Mouse (Mus musculus): ENCODE data around the gene Copz1.
"Not testable (repeated sequence)": the region's sequence is repeated elsewhere in the genome, so short reads cannot be mapped to it uniquely, and the experiment has no call there.

Gene Copz1

DNA sequence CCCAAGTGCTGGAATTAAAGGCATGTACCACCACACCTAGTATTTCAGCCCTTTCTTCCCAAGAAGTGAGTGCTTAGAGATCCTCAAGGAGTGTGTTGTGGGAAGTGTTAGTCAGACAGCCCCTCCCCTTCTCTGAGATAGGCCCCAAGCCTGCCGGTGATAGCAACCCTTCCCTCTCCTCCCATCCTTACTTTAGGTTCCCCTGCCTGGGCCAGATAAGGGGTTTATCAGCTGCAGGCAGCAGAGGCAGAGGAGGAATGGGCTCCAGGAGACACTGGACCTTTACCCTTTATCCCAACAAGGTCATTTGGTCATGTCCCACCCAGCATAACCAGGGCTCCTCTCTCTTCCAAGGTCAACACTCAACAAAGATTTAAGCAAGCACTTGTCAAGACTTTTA lies 20.9 kb upstream of the Copz1 start:
- in situ Hi-C loops (cut with MboI; ENCODE audit: low sequenced_read_pairs) = no loop called here

DNA sequence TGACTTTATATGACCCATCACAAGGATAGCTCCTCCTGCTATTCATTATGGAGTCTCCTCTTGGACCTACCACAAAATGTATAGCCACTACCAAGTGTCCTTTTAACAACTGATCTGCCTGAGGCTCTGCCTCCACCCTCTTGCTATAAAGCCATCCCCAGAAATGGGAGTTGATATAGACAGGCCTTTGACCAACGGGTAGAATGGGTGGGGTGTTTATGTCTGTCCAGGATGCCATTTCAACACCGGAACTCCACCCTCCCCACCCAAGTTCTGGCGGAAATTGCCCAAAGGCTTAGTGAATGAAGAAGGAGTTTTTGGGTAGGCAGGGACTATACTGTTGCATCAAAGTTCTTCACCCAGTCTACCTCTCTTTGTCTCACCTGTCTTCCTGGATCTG lies 19.9 kb upstream of the Copz1 start:
- in situ Hi-C loops (cut with MboI; ENCODE audit: low sequenced_read_pairs) = no loop called here

DNA sequence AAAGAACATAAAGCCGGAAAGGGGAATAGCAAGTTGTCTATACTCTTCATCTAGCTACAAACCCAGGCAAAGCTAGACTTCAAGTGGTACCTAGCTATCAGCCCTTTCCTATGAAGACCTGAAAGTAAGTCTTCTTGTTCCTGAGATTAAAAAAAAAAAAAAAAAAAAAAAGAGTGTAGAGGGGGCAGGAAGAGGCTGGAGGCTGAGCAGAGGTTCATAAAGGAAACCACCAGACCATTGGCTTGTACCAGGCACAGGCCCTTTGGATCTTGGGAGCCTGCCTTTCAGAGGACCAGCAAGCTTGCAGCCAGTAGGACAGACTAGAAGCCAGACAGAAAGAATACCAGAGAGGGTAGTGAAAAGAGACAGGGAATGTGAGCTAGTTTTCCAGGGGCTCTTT lies 19.2 kb upstream of the Copz1 start:
- in situ Hi-C loops (cut with MboI; ENCODE audit: low sequenced_read_pairs) = no loop called here

DNA sequence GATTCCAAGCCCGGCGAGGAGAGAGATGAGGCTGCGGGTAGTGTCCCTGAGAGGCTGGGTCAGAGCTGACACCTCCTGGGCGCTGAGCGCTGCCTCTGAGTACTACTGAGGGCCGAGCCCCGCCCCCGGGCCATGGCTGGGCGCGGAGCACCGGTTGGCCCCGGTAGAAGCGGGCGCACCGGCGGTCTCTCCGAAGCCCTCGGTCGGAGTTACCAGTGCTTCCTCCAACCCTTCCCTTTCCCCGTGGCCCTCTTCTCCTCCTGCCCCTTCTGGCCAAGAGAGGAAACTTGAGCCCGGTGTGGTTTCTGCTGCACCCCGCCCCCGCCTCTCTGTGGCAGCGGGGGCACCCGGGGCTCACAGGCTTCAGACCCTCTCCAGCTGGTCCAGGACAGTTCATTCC lies 17.3 kb upstream of the Copz1 start:
- in situ Hi-C loops (cut with MboI; ENCODE audit: low sequenced_read_pairs) = no loop called here

DNA sequence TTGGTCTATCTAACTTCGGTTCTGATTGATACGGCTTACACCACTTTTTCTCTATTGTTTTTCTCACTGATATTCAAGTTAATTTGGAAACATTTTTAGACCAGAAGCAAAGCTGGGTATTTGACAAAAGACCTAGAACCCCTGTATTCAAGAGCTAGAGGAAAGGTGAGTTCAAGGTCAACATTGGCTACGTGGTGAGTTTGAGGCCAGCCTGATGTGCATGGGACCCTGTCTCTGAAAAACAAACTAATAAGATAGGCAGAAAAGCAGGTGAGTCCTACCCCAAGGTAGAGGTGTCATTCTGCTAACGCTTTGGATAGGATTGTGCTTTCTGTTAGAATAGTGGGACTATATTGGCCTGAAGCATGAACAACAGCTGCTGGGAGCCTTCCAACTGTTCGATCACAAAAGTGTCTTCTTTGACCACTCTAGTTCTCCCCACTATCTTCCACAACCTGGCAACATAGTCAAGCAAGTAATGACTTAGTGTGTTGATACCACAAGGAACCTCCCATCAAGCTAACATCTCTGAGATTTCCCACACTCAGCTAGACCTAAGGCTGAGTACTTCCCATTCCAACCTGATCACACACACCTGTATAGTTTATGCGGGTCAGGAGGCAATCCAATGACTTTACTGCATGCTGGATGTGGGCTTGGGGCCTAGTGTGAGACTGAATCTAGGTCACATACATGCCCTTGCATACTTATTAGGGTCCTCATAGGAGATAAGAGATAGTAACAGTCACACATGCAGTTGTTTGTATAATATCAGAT lies 16.1 kb upstream of the Copz1 start:
- in situ Hi-C loops (cut with MboI; ENCODE audit: low sequenced_read_pairs) = no loop called here

DNA sequence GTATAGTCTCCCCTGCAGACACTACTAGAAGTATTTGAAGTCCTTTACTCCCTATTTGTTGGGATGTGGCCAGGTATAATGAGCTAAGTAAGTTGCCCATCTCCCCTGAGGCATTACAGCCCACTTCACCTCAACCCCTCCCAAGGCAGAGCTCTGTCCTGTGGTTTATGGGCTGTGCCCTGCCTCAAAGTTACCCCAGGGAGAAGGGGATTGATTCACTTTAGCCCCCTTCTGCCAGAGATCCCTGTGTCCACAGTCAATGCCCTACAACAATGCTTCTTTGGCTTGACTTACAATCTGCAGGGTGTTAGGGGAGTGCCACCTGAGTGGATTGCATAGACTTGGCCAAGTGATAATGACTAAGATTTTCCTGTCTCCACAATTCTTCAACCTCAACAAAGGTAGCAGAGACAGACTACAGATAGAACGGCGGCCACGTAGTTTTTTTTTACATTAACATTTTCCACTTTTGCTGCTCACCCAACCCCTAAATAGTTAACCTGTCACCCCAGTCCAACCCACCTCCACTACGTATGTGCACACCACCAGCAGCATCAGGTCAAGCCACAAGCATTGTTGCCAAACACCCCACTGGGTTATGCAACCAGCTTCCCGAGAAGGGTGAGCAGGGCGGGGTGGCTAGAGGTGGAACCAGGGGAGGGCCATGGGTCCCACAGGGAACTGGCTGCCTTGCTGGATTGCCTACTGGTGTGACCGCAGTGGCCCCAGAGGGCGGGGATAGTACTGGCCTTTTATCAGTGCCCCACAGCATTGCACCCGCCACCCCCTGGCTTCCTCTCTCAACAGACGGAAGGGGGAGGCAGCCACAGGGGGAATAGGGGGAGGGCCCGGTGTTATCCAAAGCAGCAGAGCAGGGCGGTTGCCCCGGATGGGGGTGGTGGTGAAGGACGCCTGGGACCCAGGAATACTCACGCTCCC lies 14.5 kb upstream of the Copz1 start, which contains the start of gene Nfe2:
Gene Nfe2 (minus strand): TSS at position 614 of the 939 bp plus-strand sequence.
- in situ Hi-C loops (cut with MboI; ENCODE audit: low sequenced_read_pairs) = no loop called here

DNA sequence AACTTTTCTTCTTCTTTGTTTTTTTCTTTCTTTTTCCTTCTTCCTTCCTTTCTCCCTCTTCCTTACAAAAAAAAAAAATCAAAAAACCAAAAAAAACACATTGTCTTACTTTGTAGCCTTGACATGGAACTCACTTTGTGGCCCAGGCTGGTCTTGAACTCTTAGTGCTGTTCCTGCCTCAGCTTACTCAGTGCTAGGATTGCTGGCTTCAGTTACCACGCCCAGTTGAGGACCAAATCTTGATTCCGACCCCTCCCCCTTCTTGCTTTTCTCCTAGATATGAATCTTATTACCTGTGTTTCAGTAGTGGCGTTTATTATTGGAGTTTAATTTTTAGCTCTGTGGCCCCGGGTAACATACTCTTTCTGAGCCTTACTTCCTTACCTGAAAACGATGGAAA lies 13.4 kb upstream of the Copz1 start:
- in situ Hi-C loops (cut with MboI; ENCODE audit: low sequenced_read_pairs) = no loop called here

DNA sequence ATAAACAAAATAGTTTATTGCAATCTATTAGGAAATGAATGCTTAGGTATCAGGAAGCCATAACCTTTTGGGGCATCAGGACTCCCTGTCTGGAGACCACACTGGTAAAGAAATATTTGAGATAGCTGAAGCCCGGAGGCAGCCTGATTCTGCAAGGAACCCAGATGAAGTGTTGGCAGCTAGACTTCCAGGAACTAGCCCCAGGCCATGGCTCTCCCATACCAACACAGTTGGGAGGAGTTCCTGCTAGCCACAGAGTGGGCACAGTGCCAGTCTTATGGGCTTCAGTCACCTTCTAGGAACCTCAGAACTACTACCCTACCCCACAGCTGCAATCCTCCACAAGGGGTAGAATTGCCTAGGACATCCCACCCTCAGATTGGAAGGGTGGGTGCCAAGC lies 12.5 kb upstream of the Copz1 start:
- in situ Hi-C loops (cut with MboI; ENCODE audit: low sequenced_read_pairs) = no loop called here

DNA sequence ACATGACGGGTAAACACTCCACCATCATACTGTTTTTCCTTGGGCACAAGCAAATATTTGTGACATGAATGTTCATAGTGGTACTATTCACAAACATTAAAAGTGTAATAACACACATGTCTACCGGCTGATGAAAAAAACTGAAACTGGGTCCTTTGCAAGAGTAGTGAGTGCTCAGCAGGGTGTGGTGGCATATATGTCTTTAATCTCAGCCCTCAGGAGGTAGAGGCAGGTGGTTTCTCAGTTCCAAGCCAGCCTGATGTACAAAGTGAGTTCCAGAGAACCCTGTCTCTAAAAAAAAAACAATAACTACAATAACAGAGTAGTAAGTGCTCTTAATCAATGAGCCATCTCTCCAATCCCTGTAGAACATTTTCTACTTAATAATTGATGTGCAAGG lies 7.7 kb upstream of the Copz1 start:
- in situ Hi-C loops (cut with MboI; ENCODE audit: low sequenced_read_pairs) = no loop called here

DNA sequence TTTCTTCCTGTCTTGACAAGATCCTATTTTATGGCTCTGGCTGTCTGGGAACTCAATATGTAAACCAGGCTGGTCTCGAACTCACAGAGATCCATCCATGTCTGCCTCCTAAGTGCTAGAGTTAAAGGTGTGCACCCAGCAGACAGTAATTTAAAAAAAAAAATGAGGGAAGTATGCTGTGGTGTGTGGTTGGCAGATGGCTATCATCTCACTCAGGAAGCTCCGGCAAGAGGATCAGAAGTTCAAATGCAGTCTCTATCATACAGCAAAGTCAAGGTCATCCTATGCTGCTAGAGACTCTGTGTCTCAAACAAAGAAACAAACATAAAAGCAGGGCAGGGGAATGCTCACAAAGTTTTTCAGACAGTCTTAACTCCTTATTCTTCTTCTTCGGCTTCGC lies 3.6 kb upstream of the Copz1 start:
- in situ Hi-C loops (cut with MboI; ENCODE audit: low sequenced_read_pairs) = no loop called here

DNA sequence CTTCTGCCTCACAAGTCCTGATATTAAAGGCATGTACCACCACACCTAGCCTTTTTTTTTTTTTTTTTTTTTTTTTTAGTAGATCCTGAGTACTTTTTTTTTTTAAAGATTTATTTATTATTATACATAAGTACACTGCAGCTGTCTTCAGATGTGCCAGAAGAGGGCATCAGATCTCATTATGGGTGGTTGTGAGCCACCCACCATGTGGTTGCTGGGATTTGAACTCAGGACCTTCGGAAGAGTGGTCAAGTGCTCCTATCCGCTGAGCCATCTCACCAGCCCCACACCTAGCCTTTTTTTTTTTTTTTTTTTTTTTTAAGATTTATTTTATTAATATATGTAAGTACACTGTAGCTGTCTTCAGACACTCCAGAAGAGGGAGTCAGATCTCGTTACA lies 3.4 kb downstream of the Copz1 start:
- in situ Hi-C loops (cut with MboI; ENCODE audit: low sequenced_read_pairs) = not testable (repeated sequence)

DNA sequence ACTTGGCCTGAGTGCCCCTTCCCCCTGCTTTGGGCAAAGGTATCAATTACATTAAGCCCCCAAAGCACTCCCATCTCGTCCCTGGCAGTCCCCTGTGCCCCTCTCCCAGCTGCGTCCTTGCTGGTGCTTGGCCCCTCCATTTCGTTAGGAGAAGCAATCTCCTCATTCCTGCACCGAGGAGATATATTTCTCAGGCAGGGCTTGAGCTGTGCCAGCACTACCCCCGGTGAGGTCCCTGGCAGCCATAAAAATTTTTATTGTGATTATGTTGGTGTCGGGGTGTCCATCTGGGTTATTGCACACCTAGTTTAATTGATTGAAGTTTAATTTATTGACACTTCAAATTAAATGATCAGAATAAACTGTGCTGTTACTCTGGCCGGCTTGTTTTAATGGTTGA lies 5.4 kb downstream of the Copz1 start:
- in situ Hi-C loops (cut with MboI; ENCODE audit: low sequenced_read_pairs) = no loop called here

DNA sequence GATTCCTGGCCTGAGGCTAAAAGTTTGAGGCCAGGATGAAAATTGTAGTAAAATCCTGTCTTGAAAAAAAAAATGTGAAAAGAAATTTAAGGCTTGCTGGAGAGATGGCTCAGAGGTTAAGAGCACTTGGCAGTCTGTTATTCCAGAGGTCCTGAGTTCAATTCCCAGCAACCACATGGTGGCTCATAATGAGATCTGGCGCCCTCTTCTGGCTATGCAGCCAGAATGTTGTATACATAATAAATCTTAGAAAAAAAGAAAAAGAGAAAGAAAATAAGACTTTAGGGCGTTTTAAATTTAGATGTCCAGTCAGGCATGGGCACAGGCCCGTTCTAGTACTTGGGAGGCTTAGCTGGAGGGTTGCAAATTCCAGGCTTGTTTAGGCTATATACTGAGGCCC lies 7.2 kb downstream of the Copz1 start:
- in situ Hi-C loops (cut with MboI; ENCODE audit: low sequenced_read_pairs) = no loop called here

DNA sequence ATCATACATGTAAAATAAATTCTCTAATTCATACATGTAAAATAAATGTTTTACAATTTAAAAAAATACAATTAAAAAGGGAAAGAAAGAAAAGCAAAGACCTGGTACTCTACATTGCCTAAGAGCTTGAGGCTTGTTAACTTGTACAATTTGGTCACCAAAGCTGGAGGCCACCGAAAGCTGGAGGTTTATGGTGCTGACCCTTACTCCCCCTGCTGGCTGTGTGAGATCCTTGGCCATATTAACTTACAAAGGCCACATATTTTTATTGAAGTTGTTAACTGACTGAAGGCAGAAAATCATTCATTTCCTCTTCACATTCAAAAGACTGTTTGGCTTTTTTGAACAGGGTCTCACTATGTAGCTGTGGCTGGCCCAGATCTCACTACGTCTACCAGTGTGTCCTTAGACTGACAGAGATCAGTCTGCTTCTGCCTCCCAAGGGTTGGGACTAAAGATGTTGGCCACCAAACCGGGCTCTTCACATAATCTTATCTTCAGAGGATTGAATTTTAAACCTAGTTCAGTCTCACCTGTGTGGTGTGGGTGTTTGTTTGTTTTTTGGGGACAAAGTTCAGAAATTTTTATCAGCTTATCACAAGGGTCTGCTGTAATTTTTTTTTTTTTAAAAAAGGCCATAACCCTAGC lies 8.4 kb downstream of the Copz1 start:
- in situ Hi-C loops (cut with MboI; ENCODE audit: low sequenced_read_pairs) = no loop called here

DNA sequence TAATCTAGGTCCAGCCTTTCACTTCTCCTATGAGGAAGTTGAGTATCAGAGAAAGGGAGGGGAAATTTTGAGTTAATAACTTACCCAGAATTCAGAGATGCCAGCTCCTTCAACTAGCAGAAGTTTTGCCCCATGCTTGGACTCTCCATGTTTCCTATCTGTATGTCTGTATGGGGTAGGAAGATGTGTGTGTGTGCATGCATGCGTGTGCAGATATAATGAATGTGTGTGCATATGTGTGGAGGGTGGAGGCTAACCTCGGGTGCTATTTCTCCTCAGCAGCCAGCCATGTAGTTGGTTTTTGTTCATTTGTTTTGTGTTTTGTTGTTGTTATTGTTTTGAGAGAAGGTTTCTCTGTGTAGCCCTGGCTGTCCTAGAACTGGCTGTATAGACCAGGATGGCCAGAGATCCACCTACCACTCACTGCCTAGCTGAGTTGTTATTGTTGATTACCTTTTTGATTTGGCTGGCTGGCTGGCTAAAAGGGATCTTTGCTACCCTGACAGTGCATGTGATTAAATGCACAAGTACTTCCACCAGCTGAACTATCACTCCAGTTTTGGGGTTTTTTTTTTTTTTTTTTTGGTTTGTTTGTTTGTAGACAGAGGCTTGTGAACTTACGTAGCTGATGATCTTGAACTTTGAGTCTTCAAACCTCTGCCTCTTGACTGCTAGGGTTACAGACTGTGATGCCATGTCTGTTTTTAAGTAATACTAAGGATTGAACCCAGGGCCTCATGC lies 9.1 kb downstream of the Copz1 start:
- in situ Hi-C loops (cut with MboI; ENCODE audit: low sequenced_read_pairs) = no loop called here

DNA sequence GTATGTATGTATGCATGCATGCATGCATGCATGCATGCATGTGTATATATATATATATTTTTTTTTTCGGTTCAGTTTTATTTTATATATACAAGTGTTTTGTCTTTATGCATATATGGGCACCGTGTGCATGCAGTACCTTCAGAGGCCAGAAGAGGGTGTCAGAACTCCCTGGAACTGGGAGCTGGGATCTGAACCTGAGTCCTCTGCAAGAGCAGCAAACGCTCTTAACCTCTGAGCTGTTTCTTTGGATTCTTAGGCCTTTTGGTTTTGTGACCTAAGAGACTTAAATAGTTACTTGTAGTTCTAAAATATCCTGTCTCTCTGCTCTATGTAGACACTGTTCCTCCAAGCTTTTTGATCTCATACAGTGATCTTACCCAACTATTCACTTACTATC lies 11.6 kb downstream of the Copz1 start:
- in situ Hi-C loops (cut with MboI; ENCODE audit: low sequenced_read_pairs) = no loop called here

DNA sequence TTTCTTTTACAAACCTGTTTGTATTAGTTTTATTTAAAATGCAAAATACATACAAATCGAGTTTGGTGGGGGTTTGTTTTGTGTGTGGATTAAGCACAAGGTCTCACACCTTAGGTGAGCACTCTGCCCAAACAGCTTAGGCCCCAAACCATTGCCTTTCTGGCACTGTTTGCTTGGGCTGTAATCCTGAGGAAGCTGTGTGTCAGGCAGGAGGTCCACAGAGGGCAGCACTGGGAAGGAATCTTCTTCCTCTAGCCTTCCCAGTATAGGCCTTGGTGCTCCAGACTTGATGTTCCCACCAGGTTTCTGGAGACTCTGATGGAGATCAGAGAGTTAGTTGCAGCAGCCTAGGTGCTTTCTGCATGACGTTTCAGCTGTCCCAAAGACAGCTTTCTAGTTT lies 12.1 kb downstream of the Copz1 start:
- in situ Hi-C loops (cut with MboI; ENCODE audit: low sequenced_read_pairs) = no loop called here

DNA sequence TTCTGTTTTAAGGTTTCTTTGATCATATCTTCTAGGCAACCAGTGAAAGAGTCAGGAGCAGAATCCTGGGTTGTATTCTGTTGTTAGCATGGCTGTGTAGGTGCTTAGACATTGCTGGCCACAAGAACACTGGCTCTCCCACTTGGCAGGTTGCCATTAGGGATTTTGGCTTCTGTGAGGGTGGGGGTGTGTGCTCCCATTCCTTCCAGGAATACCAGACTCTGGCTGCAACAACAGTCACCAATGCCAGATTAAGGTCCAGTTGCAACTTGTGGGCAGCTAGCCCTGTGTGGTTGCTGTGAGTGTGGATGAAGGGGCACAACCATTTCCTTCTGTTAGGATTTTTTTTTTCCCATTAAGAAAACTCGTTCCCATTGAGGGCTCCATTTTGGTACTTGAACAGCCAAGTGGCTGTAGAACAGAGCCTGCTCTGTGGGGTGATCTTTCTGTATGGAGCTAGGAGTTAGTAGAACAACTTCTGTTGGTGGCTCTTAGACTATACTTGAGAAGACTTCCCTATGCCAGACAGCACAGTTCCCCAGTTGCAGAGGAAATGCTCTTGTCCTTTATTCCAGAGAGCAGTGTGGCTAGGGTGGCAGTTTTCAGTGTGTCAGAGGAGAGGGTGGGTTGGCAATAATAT lies 13.4 kb downstream of the Copz1 start:
- in situ Hi-C loops (cut with MboI; ENCODE audit: low sequenced_read_pairs) = no loop called here

DNA sequence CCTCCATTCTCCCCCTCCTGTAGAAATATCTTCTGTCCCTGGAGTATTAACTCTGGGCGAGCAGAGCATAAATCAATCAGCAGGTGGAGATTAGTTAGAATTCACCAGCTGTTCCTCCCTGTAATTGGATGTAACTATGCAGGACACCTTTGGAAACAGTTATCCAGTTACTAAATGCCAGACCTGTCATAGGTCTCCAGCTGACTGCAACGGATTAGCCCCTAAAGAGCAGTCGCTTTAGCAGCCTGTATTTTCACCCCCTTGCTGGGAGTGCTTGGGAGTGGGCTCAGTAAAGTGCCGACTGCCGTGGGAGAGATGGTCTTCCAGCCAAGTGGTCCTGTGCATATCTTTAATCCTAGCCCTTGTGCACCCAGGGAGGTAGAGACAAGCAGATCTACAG lies 17.1 kb downstream of the Copz1 start:
- in situ Hi-C loops (cut with MboI; ENCODE audit: low sequenced_read_pairs) = no loop called here

DNA sequence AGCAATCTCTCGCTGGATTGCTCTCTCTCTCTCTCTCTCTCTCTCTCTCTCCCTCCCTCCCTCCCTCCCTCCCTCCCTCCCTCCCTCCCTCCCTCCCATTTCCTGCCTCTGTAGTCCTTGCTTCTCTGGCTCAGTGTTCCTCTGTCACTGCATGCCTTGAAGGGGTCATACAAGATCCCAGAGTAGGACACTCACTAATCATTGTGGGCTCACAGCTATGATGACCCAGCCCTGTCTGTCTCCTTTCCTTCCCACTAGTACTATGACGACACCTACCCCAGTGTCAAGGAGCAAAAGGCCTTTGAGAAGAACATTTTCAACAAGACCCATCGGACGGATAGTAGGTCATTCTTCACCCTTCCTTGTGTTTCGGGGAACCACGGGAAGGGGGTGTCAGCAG lies 17.9 kb downstream of the Copz1 start:
- in situ Hi-C loops (cut with MboI; ENCODE audit: low sequenced_read_pairs) = no loop called here
